Mouse (Mus musculus): ENCODE data around the gene Iqgap2.
A peak's percentile ranks its signal among the peaks of the same experiment; 100 is the strongest.

DNA sequence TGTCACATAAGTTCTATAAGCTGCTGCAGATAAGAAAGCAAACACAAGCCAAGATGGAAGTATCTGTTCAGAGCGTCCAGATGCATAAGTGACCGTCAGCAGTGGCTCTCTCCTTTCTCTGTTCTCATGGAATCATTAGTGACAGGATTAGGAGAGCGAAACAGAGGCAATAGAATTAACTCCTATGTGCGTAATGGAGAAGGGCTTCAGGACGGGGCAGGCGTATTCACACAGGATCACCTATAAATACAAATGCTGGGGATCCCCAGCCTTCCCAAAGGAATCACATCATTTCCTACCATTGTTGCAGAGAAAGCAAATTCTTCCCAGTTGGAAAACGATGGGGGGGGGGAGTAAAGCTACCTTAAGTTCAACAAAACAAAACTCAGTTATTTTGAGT, 232.3 kb downstream of the Iqgap2 start:
- TF ChIP-seq POLR2A (IDR thresholded peaks at IDR 0.05; ENCODE audit: insufficient read depth, low read depth, low read length) = peak; percentile 38; the same call in 1 of the 2 replicates
- TF ChIP-seq CTCF (IDR thresholded peaks at IDR 0.05) = no peak
- no peak for TF ChIP-seq EP300 (IDR thresholded peaks at IDR 0.05; ENCODE audit: insufficient read depth, low read depth, low read length)

Measured in heart, adult 2 months (tissue).